Mouse (Mus musculus) heart, adult 2 months (tissue): ENCODE data around the gene Olfr974.

Experiments
- CTCF ChIP-seq: fragments of 200-600 bp; IDR thresholded peaks from 2 replicates; pipeline ENCODE4 v1.8.1; 2022; ENCODE audit warnings: antibody characterized with exemption, mild to moderate bottlenecking, moderate library complexity
- EP300 ChIP-seq: fragments of 200-500 bp; IDR thresholded peaks from 2 replicates; pipeline ENCODE4 v1.6.1; 2011; ENCODE audit warnings: low read depth, low read length, control low read depth; ENCODE audit not compliant: insufficient read depth

GRCm38 (mm10) chr9:39937201-39937600 is at the start of gene Olfr974:
- TF ChIP-seq EP300 (no peak), CTCF (no peak)
